Mouse (Mus musculus): ENCODE measurements at regions not wholly inside any gene's neighbourhood (a gene's known extent, or its start where the extent isn't known, plus 50 kb on each side); places are given as distances from the start of the nearest gene placed in this dataset.

DNA sequence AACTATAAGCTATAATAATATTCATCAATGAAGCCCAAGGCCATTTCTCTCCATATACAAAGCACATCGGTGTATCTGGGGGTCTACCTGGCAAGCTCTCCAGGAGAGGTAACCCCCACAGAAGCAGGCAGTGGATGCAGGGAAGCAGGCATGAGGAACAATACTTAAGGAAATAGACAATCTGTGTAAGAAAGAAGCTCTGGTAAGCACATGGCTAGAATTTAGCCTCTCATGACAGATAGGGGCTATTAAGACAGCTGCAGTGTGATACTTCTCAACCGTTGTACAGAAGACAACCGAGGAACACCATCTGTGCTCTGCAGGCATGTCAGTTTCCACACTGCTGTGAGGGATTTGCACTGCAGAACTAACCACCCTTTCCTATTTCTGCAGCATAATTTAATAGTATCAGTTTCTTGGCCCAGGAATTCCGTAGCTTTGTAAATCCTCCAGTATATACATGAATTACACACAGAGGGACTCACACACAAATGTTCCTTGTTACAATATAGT is 108.1 kb upstream of the Lpar1 start:
- no peak for DNase-seq (ENCODE audit: low read depth, low spot score)

DNA sequence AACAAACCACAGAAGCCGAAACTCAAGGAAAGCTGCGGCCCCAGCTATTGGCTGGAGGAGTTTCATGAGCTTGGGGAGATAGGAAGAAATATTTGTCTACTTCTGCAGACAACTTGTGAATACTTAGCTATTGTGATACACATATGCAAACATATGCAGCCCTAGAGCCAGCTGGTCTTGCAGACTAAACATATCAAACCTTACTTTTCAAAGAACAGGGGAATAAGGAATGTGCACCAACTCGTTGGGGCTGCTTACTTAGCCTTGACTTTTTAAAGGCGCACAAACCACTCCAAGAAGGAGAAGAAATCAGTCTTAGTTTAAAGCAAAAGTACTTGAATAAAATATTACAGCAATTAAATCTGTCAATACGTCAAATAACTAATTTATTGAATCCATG is 106.8 kb upstream of the Lpar1 start:
- no peak for DNase-seq (ENCODE audit: low read depth, low spot score)

DNA sequence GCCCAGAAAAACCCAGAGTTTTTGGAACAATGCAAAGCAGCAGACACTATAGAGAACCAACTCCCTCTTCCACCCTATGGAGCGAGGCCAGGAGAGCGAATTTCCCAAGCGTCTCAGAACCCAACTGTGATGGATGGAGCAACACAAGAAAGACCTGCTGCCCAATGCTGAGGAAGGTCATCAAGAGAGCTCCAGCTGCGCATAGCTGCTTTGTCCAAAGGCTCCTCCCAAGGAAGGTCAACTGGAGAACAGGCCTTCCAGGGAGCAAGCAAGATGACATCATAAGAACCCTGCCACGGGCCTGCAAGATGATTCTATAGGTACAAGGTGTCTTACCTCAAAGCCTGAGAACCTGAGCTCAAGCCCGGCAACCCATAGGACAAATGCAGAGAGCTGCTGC is 104.5 kb upstream of the Lpar1 start:
- no peak for DNase-seq (ENCODE audit: low read depth, low spot score)

DNA sequence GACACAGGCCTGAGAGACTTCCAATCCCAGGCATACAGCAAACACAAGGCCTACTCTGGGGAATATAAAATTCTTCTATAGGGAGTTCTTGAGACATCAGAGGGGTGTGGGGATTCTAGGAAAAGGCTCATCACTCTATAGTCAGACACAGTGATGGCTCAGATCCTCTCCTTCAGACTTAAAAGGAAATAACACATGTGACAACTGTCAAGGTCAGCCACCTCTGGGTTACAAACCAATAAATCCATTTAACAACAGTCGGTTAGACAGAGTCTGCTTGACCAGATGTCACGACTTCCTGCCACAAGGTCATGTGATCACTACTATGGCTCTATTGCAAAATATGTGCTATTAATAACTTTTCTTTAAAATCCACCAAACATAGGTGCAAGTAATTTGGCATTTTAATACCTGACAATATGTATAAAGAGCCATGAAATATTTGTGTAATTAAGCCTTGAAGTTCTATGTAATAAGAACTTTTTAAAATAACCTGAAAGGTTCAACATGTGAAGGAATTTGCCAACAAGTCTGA is 94.1 kb upstream of the Lpar1 start:
- DNase-seq (ENCODE audit: low read depth, low spot score) = no peak

DNA sequence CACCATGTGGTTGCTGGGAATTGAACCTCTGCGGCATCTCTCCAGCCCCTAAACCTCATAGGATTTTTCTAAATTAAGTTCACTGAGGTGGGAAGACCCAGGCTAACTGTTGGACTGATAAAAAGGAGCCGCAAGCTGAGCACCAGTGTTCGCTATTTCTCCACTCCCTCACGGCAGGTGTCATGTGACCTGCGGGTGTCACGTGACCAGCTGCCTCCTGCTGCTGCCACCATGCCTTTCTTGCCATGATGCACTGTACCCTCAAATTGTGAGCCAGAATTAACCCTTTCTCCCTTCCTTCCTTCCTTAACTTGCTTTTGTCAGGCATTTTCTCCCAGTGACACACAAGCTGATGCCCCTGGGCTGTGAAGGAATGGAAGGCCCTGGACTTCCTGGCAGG is 93.1 kb upstream of the Lpar1 start:
- DNase-seq (ENCODE audit: low read depth, low spot score) = no peak

DNA sequence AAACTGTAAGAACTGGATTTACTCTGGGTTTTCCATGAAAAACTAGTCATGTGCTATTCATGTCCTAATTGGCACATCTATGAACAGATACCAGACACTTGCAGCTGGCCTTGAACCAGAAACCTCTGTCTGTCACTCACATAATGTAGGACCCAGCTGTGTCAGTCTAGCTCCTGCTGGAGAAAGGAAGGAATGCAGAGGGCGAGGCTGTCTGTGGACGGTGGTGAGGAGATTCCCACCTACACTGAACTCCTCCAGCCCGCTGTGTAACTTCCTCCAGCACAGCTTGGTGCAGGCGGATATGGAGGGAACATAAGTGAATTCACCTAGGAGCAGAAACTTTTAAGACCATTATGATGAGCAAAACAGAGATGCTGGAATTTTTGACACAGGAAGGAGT is 89.7 kb upstream of the Lpar1 start:
- DNase-seq (ENCODE audit: low read depth, low spot score) = no peak

DNA sequence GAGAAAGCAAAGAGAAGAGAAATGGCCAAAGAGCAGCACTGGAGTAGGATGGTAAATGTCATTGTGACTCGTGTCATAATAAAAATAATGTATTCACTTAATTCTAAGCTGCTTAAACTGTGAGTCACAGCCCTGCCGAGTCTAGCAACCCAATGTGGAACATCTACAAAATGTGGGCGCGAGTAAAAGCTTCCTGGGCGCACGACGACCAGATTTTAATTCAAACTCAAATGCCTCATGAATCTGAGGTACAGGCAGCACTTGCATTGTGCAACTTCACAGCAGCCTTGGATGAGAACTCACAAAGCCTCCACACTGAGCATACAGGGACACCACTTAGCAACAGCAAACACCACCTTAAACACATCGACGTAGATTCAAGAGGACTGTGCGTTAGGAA is 88.5 kb upstream of the Lpar1 start:
- no peak for DNase-seq (ENCODE audit: low read depth, low spot score)

DNA sequence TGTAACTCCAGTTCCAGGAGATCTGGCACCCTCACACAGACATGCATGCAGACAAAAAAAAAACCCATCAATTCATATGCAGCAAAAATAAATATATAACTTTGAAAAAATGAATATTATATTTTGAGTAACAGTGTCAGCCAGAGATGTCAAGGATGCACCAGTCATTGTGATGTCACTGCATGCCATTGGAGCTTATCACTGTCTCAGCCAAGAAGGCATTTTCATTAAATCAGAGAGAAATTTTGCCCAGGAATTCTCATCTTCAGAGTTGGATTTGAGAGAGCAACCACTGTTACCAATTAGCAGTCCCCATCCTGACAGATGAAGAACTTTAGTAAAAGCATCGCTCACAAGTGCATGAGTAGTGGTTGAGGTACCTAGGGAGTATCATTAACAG is 79.0 kb upstream of the Lpar1 start:
- DNase-seq (ENCODE audit: low read depth, low spot score) = no peak

DNA sequence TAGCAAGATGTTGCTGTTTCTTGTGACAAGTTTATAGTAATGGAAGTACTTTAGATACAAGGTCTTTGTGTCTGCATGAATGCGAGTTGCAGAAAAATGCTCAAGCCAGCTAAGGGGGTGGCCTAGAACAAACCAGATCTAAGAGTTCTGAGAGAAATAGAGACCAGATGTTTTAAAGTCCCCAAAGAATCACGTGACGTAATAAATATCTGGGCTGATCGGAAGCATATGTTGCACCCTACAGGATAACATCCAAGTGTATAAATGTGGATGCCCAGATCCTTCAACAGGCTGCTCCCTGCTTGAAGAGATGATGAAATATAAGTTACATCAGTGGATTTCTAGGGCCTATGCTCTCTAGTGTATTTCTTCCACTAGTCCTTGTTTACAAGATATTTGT is 77.7 kb upstream of the Lpar1 start:
- DNase-seq (ENCODE audit: low read depth, low spot score) = peak; percentile 88

DNA sequence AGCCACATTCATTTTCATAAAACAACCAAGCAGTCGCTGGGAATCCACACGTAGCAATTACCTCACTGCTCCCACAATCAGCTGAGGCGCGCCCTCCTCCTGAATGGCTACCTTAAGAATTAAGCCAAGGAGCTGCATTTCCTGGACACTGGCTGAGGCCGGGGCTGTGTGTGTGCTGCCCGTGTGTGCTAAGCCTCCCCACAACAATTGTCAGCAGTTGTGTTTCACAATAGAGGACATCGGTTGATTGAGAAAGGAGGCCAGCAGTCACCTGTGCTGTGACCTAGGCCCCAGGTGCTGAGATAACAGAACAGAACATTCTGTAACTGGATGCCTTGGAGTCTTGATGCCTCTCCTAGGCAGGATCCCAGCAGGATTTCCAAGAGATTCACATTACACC is 73.3 kb upstream of the Lpar1 start:
- DNase-seq (ENCODE audit: low read depth, low spot score) = no peak

DNA sequence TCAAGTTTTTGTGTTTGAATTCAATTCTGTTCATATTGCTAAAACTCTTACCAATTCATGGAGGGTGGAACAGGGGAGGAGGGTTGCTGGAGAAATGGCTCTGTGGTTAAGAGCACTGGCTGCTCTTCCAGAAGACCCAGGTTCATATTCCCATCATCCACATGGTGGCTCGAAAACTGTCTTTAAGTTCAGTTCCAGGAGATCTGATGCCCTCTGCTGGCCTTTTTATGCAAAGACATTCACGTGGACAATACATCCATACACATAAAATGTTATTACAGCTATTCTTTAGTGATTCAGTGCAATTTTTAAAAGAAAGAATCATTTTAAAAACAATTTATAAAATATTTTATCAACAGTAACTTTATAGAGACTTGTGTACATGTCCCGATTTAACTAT is 70.4 kb upstream of the Lpar1 start:
- DNase-seq (ENCODE audit: low read depth, low spot score) = no peak

DNA sequence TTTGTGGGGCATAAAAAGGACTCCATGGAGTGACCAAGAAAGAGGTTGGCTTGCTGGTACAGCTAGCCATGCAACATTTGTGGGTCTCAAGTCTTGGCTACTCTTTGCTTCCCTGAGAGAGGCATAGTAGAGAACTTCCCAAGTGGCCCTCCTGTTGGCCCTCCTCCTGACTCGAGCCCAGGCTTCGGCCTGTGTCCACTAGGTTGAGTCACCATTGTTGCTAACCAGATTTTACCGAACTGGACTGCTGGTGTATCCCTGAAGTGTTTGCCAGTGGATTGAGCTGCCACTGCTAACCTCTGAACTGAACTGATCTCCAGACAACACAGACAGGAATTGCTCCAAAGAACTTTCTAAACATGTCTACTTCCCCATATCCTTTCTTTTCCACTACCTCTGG is 66.9 kb upstream of the Lpar1 start:
- no peak for DNase-seq (ENCODE audit: low read depth, low spot score)

DNA sequence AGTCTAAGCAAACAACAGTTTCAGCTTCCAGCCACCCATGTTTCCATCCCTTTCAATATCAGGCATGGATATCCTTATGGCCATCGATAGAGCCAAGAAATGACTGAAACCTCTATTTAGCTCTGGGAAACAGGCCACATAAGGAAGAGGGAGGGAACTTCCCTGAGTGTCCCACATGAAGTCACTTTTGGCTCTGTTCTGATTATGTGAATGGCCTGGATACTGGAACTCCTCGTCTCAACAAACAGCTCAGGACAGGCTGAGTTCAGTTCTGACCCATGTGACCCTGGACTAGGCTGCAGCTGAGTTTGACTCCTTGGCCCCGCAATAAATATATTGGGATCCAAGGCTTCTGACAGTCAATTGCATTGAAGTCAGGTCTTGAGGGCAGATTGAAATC is 63.6 kb upstream of the Lpar1 start:
- no peak for DNase-seq (ENCODE audit: low read depth, low spot score)

DNA sequence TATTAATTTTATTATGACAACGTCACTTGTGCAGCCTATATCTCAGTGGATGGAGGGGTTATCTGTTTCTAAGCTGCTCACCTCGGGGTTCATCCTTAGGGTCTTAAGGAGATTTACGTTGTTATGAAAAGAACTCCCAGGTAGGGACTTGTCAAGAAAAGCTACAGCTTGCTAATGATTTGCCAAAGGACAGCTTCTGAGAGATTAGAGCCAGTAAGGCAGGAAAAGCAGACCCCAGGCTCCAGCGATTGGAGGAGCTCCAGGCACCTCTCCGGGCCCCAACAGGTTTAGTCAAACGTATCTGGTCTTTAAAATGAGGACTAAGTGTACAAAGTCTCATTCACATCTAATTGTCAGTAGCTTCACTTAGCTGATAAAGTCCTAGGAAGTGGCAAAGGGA is 59.8 kb upstream of the Lpar1 start:
- DNase-seq (ENCODE audit: low read depth, low spot score) = no peak

DNA sequence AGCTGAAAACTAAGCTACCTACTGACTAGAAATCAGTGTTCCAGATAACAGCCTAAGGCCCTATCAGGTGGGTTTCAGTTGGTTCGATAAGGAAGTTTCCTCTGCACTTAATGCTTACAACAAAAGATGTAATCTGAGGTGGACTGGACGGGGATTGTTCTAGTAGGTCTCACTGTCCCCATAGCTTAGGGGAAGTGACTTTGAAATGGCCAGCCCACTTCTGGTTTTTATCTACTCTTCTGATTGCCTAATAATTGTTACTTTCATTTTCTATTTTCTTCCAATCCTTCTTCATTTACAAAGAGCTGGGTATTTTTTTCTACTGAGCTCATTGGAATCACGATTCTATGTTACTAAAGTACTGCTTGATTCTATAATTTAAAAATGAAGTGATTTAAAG is 59.3 kb upstream of the Lpar1 start:
- DNase-seq (ENCODE audit: low read depth, low spot score) = no peak

DNA sequence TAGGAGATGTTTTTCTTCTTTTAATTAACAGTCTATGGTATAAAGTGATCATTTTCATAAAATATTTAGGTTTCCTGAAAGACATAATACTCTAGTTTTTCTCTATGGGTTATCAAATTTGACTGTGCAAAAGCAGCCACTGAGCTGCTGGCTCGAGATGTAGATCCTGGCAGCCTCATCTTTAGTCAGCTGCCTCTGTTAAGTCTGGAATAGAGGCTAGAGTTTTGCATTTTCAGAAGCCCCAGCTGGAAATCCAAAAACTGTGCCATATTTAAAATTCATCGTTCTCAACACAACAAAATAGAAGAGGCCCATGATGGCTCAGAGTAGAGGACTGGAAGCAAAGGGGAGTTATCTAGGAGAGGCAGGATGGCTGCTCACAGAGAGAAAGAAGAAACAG is 53.8 kb upstream of the Lpar1 start:
- DNase-seq (ENCODE audit: low read depth, low spot score) = no peak

DNA sequence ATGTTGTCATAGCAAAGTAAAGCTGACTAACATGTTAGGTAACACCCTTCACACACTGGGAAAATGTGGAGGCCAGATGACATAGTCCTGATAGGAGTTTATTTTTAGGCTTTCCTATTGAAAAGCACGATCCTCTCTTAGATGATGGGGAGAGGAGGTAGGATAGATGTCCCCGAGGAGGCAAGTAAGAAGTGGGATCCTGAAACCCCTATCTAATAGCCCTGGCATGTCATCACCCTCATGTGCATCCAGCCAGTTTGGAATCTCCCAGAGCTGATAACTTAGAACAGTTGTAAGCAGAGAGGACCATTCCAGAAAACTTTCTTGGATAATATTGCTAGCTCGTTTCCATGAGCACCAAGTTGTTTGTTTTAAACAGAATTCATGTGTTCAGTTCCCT is 52.2 kb upstream of the Lpar1 start:
- DNase-seq (ENCODE audit: low read depth, low spot score) = no peak
